8 mouse cellular contexts compared by ENCODE assay signal in genomic region chr9:61336591-61337587, GRCm38 (mm10). TPM values are rescaled to one million over a fixed set of nuclear protein-coding genes. Genes with fewer than 3 reads are reported as not detected.
A peak's percentile ranks its signal among the peaks of the same experiment; 100 is the strongest.
DNase-seq lines count a peak whose midpoint lies in the region; ATAC-seq lines count a peak whose summit lies in the region.

No protein-coding gene starts in this region.

- DNase-seq in adrenal gland, adult (ENCODE audit: inconsistent age in 2 of 2, low spot score in 1 of 2), result peak; percentile 66 to 79
- DNase-seq in adrenal gland, adult 18-20 months (ENCODE audit: low spot score in 2 of 2), result no peak
- DNase-seq in adrenal gland, adult 8-10 months, result peak; percentile 38
- peak; percentile 77 to 80 for DNase-seq in heart, postnatal 36 days
- peak; percentile 81 for DNase-seq in lung, postnatal 10 days
- no peak for DNase-seq in cerebellum, postnatal 25 days
- no peak for DNase-seq in gastrocnemius, postnatal 4 days (ENCODE audit: low spot score in 2 of 2)

- intact Hi-C loops in heart, postnatal 36 days (cut with DNase I), result no loop called here

- ATAC-seq in CD4-positive, CD25-positive, alpha-beta regulatory T cell, adult 4 months, result no peak

RNA-seq across cellular contexts. Expression of gene Tle3, which starts 35.3 kb away (rescaled TPM):
- total RNA-seq in adrenal gland, adult 18-20 months (2021), result 100 to 1,000 TPM; 104 to 148 TPM
- total RNA-seq in adrenal gland, adult 8-10 months (2022), result 100 to 1,000 TPM; 100 to 139 (median 108) TPM
- 10 to 100 TPM; 16.8 to 16.9 TPM for total RNA-seq in heart, postnatal 36 days (2021)
- polyA plus RNA-seq in CD4-positive, CD25-positive, alpha-beta regulatory T cell, adult 4 months (2017; shearing (Covaris generic)), result 10 to 100 TPM; 19.6 to 23.7 TPM
- 10 to 100 TPM; 35.0 to 47.8 TPM for total RNA-seq in gastrocnemius, postnatal 4 days (2021)

Comparison
In these comparisons a context has a peak if more than half of its experiments do, and no peak if none do; other contexts are left out.
1. DNase-seq: peak in adrenal gland, adult (2 of 2), adrenal gland, adult 8-10 months (single experiment), heart, postnatal 36 days (2 of 2) and lung, postnatal 10 days (single experiment); none in adrenal gland, adult 18-20 months (0 of 2), cerebellum, postnatal 25 days (0 of 2) and gastrocnemius, postnatal 4 days (0 of 2).